Mouse (Mus musculus) C2C12 (cell line): ENCODE results near the gene Kitl.

Experiments
- CTCF ChIP-seq: IDR thresholded peaks from one replicate; pipeline ENCODE4 v1.5.1; 2011; ENCODE audit not compliant: control insufficient read depth, insufficient read depth, insufficient read length
- FOSL1 ChIP-seq: IDR thresholded peaks from one replicate; pipeline ENCODE4 v1.8.0; 2011; ENCODE audit warnings: mild to moderate bottlenecking, low read length; ENCODE audit not compliant: poor library complexity, insufficient read depth, severe bottlenecking
- MAX ChIP-seq: IDR thresholded peaks from one replicate; pipeline ENCODE4 v1.6.1; 2011; ENCODE audit warnings: mild to moderate bottlenecking, control low read depth
- MYOG ChIP-seq: IDR thresholded peaks from one replicate; pipeline ENCODE4 v1.6.1; 2011; ENCODE audit not compliant: control insufficient read depth, insufficient read length; ENCODE audit errors: extremely low read depth

DNA sequence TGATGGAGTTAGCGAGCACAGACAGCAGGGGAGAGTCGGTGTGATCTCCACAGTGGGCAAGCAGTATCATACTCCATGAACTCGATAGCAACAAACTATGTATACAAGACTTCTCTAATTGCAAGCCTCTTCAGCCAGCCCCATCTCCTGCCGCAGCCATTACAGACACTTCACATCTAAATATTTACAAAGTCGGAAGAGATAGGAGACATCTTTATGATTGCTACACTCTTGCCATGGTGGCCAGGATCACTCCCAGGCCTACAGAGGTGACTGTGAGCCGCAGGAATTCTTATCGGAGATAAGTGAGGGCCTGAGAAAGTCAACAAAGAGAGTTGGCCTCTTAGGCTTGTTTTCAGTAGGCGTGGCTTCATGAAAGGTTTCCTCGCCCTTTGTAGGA, 23.3 kb upstream of the Kitl start:
- TF ChIP-seq FOSL1 (no peak), MAX (no peak), MYOG (no peak), CTCF (no peak)
